Mouse (Mus musculus) heart, postnatal 0 days (tissue): ENCODE measurements around the gene Akt3. TPM values are rescaled to one million over a fixed set of nuclear protein-coding genes. Genes with fewer than 3 reads are reported as not detected.

ENCODE experiments used
- ATAC-seq: fragments of 200-750 bp; cut with Nextera tagmentation; 2 replicates; pipeline ENCODE4 v1.8.0; 2017; ENCODE audit warnings: low read depth, moderate number of reproducible peaks, moderate library complexity; ENCODE audit not compliant: insufficient read depth
- DNase-seq: peaks from one replicate; pipeline ENCODE4 v3.0.0-alpha.2; 2016; ENCODE audit warnings: low spot score
- H3K27ac ChIP-seq: fragments of 300-500 bp; sonication (generic); 2 replicates; pipeline ENCODE4 v1.5.1; 2014; ENCODE audit warnings: low read depth, mild to moderate bottlenecking
- H3K27me3 ChIP-seq: fragments of 300-500 bp; sonication (generic); 2 replicates; pipeline ENCODE4 v1.6.1; 2014; ENCODE audit warnings: low read length, mixed read lengths; ENCODE audit not compliant: control insufficient read depth, insufficient read depth
- H3K36me3 ChIP-seq: fragments of 300-500 bp; sonication (generic); replicated peaks from 2 replicates; pipeline ENCODE4 v1.6.1; 2014; ENCODE audit warnings: low read length, mixed read lengths; ENCODE audit not compliant: control insufficient read depth, insufficient read depth
- H3K4me1 ChIP-seq: fragments of 300-500 bp; sonication (generic); 2 replicates; pipeline ENCODE4 v1.6.1; 2014; ENCODE audit warnings: antibody characterized with exemption; ENCODE audit not compliant: control insufficient read depth, insufficient read depth
- H3K4me2 ChIP-seq: fragments of 300-500 bp; sonication (generic); 2 replicates; pipeline ENCODE4 v1.6.1; 2014; ENCODE audit warnings: low read depth, mild to moderate bottlenecking, low read length, moderate library complexity
- H3K4me3 ChIP-seq: fragments of 300-500 bp; sonication (generic); 2 replicates; pipeline ENCODE4 v1.5.1; 2014; ENCODE audit warnings: low read depth, low read length
- H3K9ac ChIP-seq: fragments of 300-500 bp; sonication (generic); replicated peaks from 2 replicates; pipeline ENCODE4 v1.6.1; 2014; ENCODE audit warnings: low read depth, low read length, mixed read lengths
- H3K9me3 ChIP-seq: fragments of 300-500 bp; sonication (generic); replicated peaks from 2 replicates; pipeline ENCODE4 v1.6.1; 2016; ENCODE audit warnings: low read length; ENCODE audit not compliant: control insufficient read depth
- CTCF ChIP-seq: IDR thresholded peaks from 2 replicates; pipeline ENCODE4 v1.5.1; 2016; ENCODE audit warnings: antibody characterized with exemption, control low read depth, low read depth
- EP300 ChIP-seq: IDR thresholded peaks from 2 replicates; pipeline ENCODE4 v1.6.1; 2016; ENCODE audit warnings: antibody characterized with exemption, low read depth
- WGBS: fragments of 180-500 bp; shearing (Covaris S2); extraction: QIAGEN DNeasy Blood & Tissue Kit; methylation state at CpG from one replicate; pipeline ENCODE4 v1.1.7; 2014; 5-methylcytosine and 5-hydroxymethylcytosine counted together
- polyA plus RNA-seq: library from polyadenylated mRNA; unstranded; fragments of >200 nt; fragmentation: Nextera tagmentation; extraction: Ambion mirVana; gene quantifications from 2 replicates; pipeline ENCODE4 v1.2.1, GENCODE M21; 2015
- total RNA-seq: library from RNA; depleted of rRNA; stranded (reverse); fragments of >200 nt; gene quantifications from 2 replicates; pipeline ENCODE4 v1.2.3, GENCODE M21; 2014; ENCODE audit warnings: low replicate concordance

Akt3 gene
- total and polyA plus RNA-seq, 2 experiments from 2014 or later: 2.6 to 9.9 TPM

GRCm38 (mm10) chr1:176992517-176992916 is 265.5 kb downstream of the Akt3 start:
- no peak overlapping the region for H3K4me3 ChIP-seq
- no peaks in the 10 kb centered on the region for H3K36me3 ChIP-seq
- ATAC-seq (no peak), DNase-seq (no peak)
- peaks cover 11% of the 10 kb centered on the region for H3K4me1 ChIP-seq
- 91% methylated on average over 8 of the region's 8 CpGs for WGBS
- TF ChIP-seq EP300: no peak
- TF ChIP-seq CTCF: no peak
- H3K27me3 ChIP-seq: no peaks in the 10 kb centered on the region
- H3K4me2 ChIP-seq: no peak overlapping the region
- no peak overlapping the region for H3K9ac ChIP-seq
- H3K9me3 ChIP-seq: no peaks in the 10 kb centered on the region
- H3K27ac ChIP-seq: no peak overlapping the region

GRCm38 (mm10) chr1:176991473-176991872 is 266.5 kb downstream of the Akt3 start:
- Histone ChIP-seq H3K36me3 (no peaks in the 10 kb centered on the region), H3K4me2 (no peak overlapping the region), H3K9me3 (no peaks in the 10 kb centered on the region), H3K27me3 (no peaks in the 10 kb centered on the region), H3K4me3 (no peak overlapping the region), H3K4me1 (peaks cover 22% of the 10 kb centered on the region), H3K9ac (no peak overlapping the region), H3K27ac (no peak overlapping the region)
- TF ChIP-seq EP300 (no peak), CTCF (no peak)
- no peak for ATAC-seq
- WGBS: 86% methylated on average over 4 of the region's 4 CpGs
- DNase-seq: no peak

- Histone ChIP-seq H3K27ac (no peak overlapping the region; the same call in 1 of the 2 replicates), H3K4me3 (no peak overlapping the region), H3K9ac (no peak overlapping the region), H3K27me3 (no peaks in the 10 kb centered on the region), H3K4me2 (no peak overlapping the region), H3K36me3 (no peaks in the 10 kb centered on the region), H3K4me1 (peaks cover 26% of the 10 kb centered on the region), H3K9me3 (no peaks in the 10 kb centered on the region)
- TF ChIP-seq EP300 (peak; percentile 80; the same call in 1 of the 2 replicates), CTCF (no peak)
- DNase-seq: peak; percentile 68
- ATAC-seq: peak; percentile 94
- WGBS: 26% methylated on average over 6 of the region's 6 CpGs
Measured at GRCm38 (mm10) chr1:176986990-176987740, 270.8 kb downstream of the Akt3 start.

- TF ChIP-seq EP300 (no peak), CTCF (no peak)
- no peaks in the 10 kb centered on the region for H3K27me3 ChIP-seq
- H3K4me1 ChIP-seq: peaks cover 26% of the 10 kb centered on the region
- no peak overlapping the region for H3K9ac ChIP-seq
- H3K4me2 ChIP-seq: no peak overlapping the region
- H3K4me3 ChIP-seq: no peak overlapping the region
- no peaks in the 10 kb centered on the region for H3K9me3 ChIP-seq
- no peaks in the 10 kb centered on the region for H3K36me3 ChIP-seq
- ATAC-seq (no peak), DNase-seq (no peak)
- no peak overlapping the region for H3K27ac ChIP-seq
- 55% methylated on average over 6 of the region's 6 CpGs for WGBS
Measured at GRCm38 (mm10) chr1:176986275-176986674, 271.7 kb downstream of the Akt3 start.

GRCm38 (mm10) chr1:176985691-176986090 is 272.3 kb downstream of the Akt3 start:
- Histone ChIP-seq H3K36me3 (no peaks in the 10 kb centered on the region), H3K4me2 (no peak overlapping the region), H3K27me3 (no peaks in the 10 kb centered on the region), H3K9ac (no peak overlapping the region), H3K4me3 (no peak overlapping the region), H3K9me3 (no peaks in the 10 kb centered on the region), H3K27ac (no peak overlapping the region), H3K4me1 (peaks cover 26% of the 10 kb centered on the region)
- DNase-seq (no peak), ATAC-seq (no peak)
- TF ChIP-seq EP300 (no peak), CTCF (no peak)
- 81% methylated on average over 6 of the region's 6 CpGs for WGBS

- no peak overlapping the region for H3K4me2 ChIP-seq
Measured at GRCm38 (mm10) chr1:176982671-176983070, 275.3 kb downstream of the Akt3 start.

More at GRCm38 (mm10) chr1:176982671-176983070, 275.3 kb downstream of the Akt3 start:
- no peak for ATAC-seq
- no peak overlapping the region for H3K4me3 ChIP-seq
- no peak overlapping the region for H3K9ac ChIP-seq
- H3K4me1 ChIP-seq: peaks cover 23% of the 10 kb centered on the region
- no peaks in the 10 kb centered on the region for H3K36me3 ChIP-seq
- H3K27me3 ChIP-seq: no peaks in the 10 kb centered on the region
- DNase-seq: no peak
- TF ChIP-seq EP300 (no peak), CTCF (no peak)
- no peaks in the 10 kb centered on the region for H3K9me3 ChIP-seq
- no peak overlapping the region for H3K27ac ChIP-seq
- WGBS: 36% methylated on average over 8 of the region's 8 CpGs
